Mouse (Mus musculus): Measurements from ENCODE around the gene Tle3.

- TF ChIP-seq CTCF (conservative IDR thresholded peaks at IDR 0.05; ENCODE audit: low read length) (no peak), POU5F1 (IDR thresholded peaks at IDR 0.05; ENCODE audit: borderline replicate concordance, low read length) (no peak)
Measured at GRCm38 (mm10) chr9:61402716-61403115, 30.6 kb downstream of the Tle3 start.
